Mouse (Mus musculus) mouse embryonic stem cell (cell line): Measurements from ENCODE around the gene Mb.

Experiments
- in situ Hi-C, 2 experiments: fragments of 300-500 bp; cut with MboI; formaldehyde crosslinking; loops; 1 replicate in 1 of 2; 3 replicates in 1 of 2; pipeline ENCODE4 v1.14.3; 2019 to 2020; ENCODE audit warnings: low sequenced_read_pairs in 2 of 2, low pct_unique_long_range_greater_than_20kb in 1 of 2, mixed read lengths in 1 of 2; ENCODE audit not compliant: unreplicated experiment in 1 of 2

The Mb gene

GRCm38 (mm10) chr15:77036320-77036988, 14.0 kb downstream of the Mb start:
- in situ Hi-C loops: no loop called here

- in situ Hi-C loops: no loop called here
Observed at GRCm38 (mm10) chr15:77035643-77036042, 14.8 kb downstream of the Mb start.

GRCm38 (mm10) chr15:77034526-77034925, 15.9 kb downstream of the Mb start:
- in situ Hi-C loops: no loop called here

- in situ Hi-C loops: no loop called here
Observed at GRCm38 (mm10) chr15:77031271-77031670, 19.2 kb downstream of the Mb start.

- in situ Hi-C loops: no loop called here
Observed at GRCm38 (mm10) chr15:77029331-77029991, 21.0 kb downstream of the Mb start.

- in situ Hi-C loops: no loop called here
Observed at GRCm38 (mm10) chr15:77027675-77028074, 22.8 kb downstream of the Mb start.

- in situ Hi-C loops: no loop called here
Observed at GRCm38 (mm10) chr15:77027117-77027516, 23.4 kb downstream of the Mb start.

- in situ Hi-C loops: no loop called here
Observed at GRCm38 (mm10) chr15:77025884-77026583, 24.4 kb downstream of the Mb start.

GRCm38 (mm10) chr15:77022401-77022957, 28.0 kb downstream of the Mb start:
- in situ Hi-C loops: no loop called here

- in situ Hi-C loops: no loop called here
Observed at GRCm38 (mm10) chr15:77021851-77022250, 28.6 kb downstream of the Mb start.

- in situ Hi-C loops: no loop called here
Observed at GRCm38 (mm10) chr15:77021056-77021455, 29.4 kb downstream of the Mb start.

- in situ Hi-C loops: no loop called here
Observed at GRCm38 (mm10) chr15:77020136-77020535, 30.3 kb downstream of the Mb start.

- in situ Hi-C loops: no loop called here
Observed at GRCm38 (mm10) chr15:77019533-77019932, 30.9 kb downstream of the Mb start.

- in situ Hi-C loops: no loop called here
Observed at GRCm38 (mm10) chr15:77018740-77019340, 31.6 kb downstream of the Mb start.

- in situ Hi-C loops: no loop called here
Observed at GRCm38 (mm10) chr15:77017897-77018296, 32.6 kb downstream of the Mb start.

- in situ Hi-C loops: no loop called here
Observed at GRCm38 (mm10) chr15:77016509-77016908, 34.0 kb downstream of the Mb start.

GRCm38 (mm10) chr15:77014985-77015384, 35.5 kb downstream of the Mb start:
- in situ Hi-C loops: no loop called here

GRCm38 (mm10) chr15:77014431-77014830, 36.0 kb downstream of the Mb start:
- in situ Hi-C loops: no loop called here

GRCm38 (mm10) chr15:77013753-77014241, 36.7 kb downstream of the Mb start:
- in situ Hi-C loops: no loop called here
